Mouse (Mus musculus) thymus, adult 2 months (tissue): ENCODE results near the gene Slc22a14.

Experiments used
- CTCF ChIP-seq: fragments of 200-500 bp; IDR thresholded peaks from 2 replicates; pipeline ENCODE4 v1.5.1; 2012; ENCODE audit warnings: mild to moderate bottlenecking, control low read depth, low read length, moderate library complexity, borderline replicate concordance; ENCODE audit not compliant: control insufficient read depth, poor library complexity, insufficient read depth; ENCODE audit errors: extremely low read depth
- POLR2A ChIP-seq: fragments of 200-500 bp; IDR thresholded peaks from 2 replicates; pipeline ENCODE4 v1.6.1; 2012; ENCODE audit warnings: mild to moderate bottlenecking, low read length, control low read depth, moderate library complexity; ENCODE audit not compliant: control insufficient read depth, poor library complexity, insufficient read depth; ENCODE audit errors: extremely low read depth

DNA sequence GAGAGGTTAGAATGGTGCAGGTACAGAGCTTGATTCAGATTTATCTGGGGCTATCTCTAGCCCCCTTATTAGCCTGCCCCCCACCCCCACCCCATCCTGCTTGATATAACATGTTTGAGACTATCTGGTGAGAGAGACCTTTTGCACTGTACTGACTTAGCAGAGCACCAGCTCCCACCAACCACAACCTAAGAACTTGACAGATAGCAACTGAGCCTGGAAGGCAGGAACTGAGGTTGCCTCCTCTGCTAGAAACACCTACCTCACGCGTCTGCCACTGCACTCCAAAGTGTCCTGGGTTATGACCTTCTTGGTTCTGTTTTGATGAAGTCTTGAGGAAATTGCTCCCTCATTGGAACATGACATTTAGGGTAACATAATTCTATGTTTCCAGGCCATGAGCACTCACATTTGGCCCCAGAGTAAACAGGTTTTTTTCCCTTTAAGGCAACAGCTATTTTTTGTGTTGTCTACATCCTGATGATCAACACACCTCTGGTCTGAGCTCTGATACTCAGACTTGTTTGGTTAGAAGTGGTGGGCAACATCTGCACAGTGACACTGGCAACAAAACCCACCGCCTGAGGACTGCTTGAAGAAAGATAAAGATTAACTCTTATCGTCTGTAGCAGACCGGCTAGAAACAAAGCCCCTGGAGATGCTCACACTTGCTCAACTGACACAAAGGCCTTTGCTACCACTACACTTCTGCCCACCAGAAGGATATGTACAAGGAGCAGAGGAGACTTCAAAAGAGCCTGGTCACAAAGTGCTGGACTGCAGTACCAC is 84.3 kb downstream of the Slc22a14 start:
- no peak for TF ChIP-seq POLR2A
- TF ChIP-seq CTCF: no peak
